Mouse (Mus musculus): Measurements from ENCODE around the gene Gm49416.
A peak's percentile ranks its signal among the peaks of the same experiment; 100 is the strongest.

The Gm49416 gene

DNA sequence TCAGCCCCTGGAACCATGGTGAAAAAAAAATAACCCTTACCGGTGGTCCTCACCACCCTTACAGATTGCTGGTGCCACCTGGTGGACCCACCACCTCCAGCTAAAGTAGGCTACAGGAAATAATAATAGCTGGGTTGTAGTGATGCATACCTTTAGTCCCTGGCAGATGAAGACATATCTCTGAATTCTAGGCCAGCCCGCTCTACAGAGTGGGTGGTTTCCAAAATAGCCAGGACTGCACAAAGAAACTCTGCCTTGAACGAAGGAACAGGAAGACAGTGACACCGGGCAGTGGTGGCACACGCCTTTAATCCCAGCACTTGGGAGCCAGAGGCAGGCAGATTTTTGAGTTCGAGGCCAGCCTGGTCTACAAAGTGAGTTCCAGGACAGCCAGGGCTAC lies 24.5 kb upstream of the Gm49416 start:
- no peak for TF ChIP-seq GATA4 (IDR thresholded peaks at IDR 0.05; ENCODE audit: insufficient replicate concordance, low read length)

DNA sequence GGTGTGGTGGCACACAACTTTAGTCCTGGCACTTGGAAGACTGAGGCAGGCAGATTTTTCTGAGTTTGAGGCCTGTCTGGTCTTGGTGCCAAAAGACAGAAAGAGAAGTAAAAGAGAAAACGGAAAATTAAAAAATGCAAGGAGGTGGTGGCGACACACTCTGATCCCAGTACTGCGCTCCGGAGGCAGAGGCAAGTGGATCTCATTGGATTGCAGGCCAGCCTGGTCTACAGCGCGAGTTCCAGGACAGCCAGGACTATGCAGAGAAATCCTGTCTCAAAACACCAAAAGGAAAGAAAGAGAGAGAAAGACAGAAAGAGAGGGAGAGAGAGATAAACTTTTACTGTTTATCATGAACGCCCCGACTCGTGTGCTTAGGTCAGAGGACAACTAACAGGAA lies 17.9 kb upstream of the Gm49416 start:
- no peak for TF ChIP-seq GATA4 (IDR thresholded peaks at IDR 0.05; ENCODE audit: insufficient replicate concordance, low read length)

GRCm38 (mm10) chr19:8871267-8872186 lies 17.2 kb upstream of the Gm49416 start, which contains the start of gene Ubxn1:
Ubxn1 (plus strand) TSS chr19:8871496.
- TF ChIP-seq GATA4 (IDR thresholded peaks at IDR 0.05; ENCODE audit: insufficient replicate concordance, low read length), result peak; percentile 16; the same call in 1 of the 2 replicates

DNA sequence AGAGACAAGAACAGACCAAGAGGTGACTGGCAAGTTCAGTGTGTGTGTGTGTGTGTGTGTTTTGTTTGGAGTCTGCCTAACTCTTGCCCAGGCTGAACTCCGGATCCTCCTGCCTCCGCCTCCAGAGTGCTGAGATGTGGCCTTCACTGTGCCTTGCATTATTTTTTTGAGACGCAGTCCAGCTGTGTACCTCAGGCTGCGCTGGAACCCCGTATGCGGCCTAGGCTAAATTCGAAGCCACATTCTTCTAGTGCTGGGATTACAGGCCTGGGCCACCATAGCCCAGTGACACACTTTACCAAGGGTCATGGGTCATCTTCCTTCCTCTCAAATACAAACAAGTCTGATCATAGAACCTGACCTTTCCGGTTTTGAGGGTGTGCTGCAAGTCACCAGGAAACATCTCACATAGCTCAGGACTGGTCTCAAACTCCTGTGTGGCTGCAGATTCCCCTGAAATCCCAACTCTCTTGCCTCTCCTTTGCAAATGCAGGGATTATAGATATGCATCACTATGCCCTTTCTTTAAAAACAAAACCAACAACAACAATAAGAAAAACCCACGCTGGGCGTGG lies 16.4 kb upstream of the Gm49416 start:
- no peak for TF ChIP-seq GATA4 (IDR thresholded peaks at IDR 0.05; ENCODE audit: insufficient replicate concordance, low read length)

DNA sequence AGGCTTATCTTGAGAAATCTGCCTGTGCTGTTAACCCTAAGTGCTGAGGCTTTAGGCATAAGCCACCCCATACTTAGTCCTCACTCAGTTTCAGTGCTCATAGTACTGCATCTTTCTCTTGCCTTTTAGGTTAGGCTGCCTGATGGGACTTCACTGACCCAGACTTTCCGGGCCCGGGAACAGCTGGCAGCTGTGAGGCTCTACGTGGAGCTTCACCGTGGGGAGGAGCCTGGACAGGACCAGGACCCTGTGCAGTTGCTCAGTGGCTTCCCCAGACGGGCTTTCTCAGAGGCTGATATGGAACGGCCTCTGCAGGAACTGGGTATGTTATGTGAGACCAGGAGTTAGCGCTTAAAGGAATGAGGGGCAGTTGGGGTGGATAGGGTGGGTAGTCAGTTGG lies 13.7 kb upstream of the Gm49416 start:
- TF ChIP-seq GATA4 (IDR thresholded peaks at IDR 0.05; ENCODE audit: insufficient replicate concordance, low read length), result no peak

DNA sequence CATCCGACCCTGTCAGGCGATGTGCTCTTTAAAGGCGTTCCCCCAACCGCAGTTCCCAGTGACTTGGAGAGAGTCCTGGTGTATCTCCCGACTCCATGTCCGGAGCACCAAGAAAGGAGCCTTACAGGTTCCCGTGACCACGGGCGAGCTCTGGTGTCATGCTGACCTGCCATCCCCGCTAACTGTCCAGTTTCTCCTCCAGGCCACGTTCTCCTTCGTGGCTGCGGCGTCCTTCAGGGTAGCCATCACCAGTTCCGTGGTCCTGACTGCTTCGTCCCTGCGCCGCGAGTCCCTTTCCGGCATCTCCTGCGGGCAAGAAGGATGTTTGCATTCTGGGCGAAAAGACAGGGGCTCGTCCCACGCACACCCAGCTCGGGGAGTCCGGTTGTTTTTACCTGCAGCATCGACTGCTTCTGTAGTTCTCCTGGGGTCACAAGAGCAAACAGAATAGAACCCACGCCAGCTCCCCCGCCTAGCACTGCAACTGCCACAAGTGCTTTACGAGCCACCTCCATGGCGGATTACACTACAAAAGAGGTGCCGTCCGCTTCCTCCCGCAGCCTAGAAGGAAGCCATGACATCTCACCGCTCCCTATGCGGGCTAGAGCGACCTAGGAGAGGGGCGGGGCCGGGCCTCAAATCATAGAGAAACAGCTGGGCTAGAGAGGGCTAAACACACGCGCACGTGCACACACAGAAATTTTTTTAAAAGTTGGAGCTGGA lies 8.3 kb upstream of the Gm49416 start, which contains the start of gene Uqcc3:
Gene Uqcc3 (minus strand): TSS at position 613 of the 723 bp plus-strand sequence.
- no peak for TF ChIP-seq GATA4 (IDR thresholded peaks at IDR 0.05; ENCODE audit: insufficient replicate concordance, low read length)

DNA sequence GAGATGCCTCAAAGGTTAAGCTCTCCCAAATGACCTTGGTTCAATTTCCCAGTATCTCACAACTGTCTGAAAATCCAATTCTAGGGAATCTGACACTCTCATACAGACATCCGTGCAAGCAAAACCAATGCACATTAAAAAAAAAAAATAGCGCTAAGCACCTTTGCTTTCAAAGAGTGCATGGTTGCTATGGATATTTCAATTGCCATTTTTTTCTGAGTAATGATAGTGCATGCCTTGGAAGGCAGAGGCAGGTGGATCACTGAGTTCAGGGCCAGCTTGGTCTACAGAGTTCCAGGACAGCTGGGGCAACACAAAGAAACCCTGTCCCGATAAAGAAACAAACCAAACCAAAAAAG lies 7.7 kb upstream of the Gm49416 start:
- no peak for TF ChIP-seq GATA4 (IDR thresholded peaks at IDR 0.05; ENCODE audit: insufficient replicate concordance, low read length)

GRCm38 (mm10) chr19:8883616-8884015 lies 5.1 kb upstream of the Gm49416 start, which contains the start of the genes Lbhd1 and Gm49403:
Lbhd1 (plus strand) TSS chr19:8883732.
Gm49403 (plus strand) TSS chr19:8883930.
- TF ChIP-seq GATA4 (IDR thresholded peaks at IDR 0.05; ENCODE audit: insufficient replicate concordance, low read length), result no peak

GRCm38 (mm10) chr19:8886916-8887584 lies 1.7 kb upstream of the Gm49416 start:
- no peak for TF ChIP-seq GATA4 (IDR thresholded peaks at IDR 0.05; ENCODE audit: insufficient replicate concordance, low read length)

GRCm38 (mm10) chr19:8887585-8888463 lies 902 bp upstream of the Gm49416 start:
- no peak for TF ChIP-seq GATA4 (IDR thresholded peaks at IDR 0.05; ENCODE audit: insufficient replicate concordance, low read length)

DNA sequence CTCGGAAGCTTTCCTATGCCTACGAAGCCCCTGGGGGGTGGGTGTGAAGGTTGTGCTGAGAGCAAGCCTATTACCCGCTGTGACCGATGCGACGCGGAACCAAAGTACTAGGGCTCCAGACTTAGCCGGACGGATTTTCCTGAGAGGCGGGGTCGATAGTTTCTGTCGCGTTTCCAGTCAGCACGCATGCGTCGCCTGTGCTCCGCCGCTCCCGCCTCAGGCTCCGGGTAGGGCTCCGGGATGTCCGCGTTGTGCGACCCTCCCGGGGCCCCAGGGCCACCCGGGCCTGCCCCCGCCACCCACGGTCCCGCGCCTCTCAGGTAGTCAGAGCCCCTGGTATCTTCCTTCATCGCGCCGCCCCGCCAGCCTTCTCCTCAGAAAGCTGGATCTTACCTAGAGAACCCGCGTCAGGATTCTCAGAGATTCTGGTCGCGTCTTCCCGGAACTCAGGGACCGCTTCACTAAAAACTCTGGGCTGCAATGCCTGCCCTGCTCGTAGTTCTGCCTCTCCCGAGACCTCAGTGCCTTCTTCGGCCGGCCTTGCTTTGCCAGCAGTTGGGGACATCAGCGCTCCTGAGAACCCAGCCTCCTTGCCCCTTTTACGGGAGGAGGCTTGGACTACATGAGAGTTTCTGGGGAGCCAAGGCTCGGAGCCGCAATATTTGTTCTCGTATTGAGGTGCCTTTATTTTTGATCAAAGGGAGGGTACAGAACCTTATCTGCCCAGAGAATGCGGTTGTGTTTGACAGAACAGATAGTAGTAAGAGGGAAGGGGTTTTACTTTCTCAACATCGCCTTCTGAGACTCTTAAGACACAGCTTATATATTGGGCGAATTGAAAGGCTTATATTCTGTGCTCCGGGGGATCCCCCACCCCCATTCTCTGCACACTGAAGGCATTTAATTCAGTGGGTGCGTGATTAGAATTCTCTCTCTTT lies 4.4 kb downstream of the Gm49416 start, which contains the start of gene Ints5:
Gene Ints5 (plus strand): TSS at position 177 of the 938 bp plus-strand sequence.
- TF ChIP-seq GATA4 (IDR thresholded peaks at IDR 0.05; ENCODE audit: insufficient replicate concordance, low read length), result no peak

GRCm38 (mm10) chr19:8895397-8895960 lies 6.8 kb downstream of the Gm49416 start:
- no peak for TF ChIP-seq GATA4 (IDR thresholded peaks at IDR 0.05; ENCODE audit: insufficient replicate concordance, low read length)

Measured in liver, adult (tissue).